Mouse (Mus musculus) adrenal gland (tissue): ENCODE results near the gene Eif2b3.

ENCODE experiments used
- intact Hi-C: fragments of 180-260 bp; cut with DNase I; formaldehyde crosslinking; loops from one replicate; pipeline ENCODE4 v1.15.1; 2025

The Eif2b3 gene

GRCm38 (mm10) chr4:117013596-117013995 lies 5.6 kb upstream of the Eif2b3 start:
- intact Hi-C loops, result no loop called here

- intact Hi-C loops, result no loop called here
These were observed 4.2 kb upstream of the Eif2b3 start for GRCm38 (mm10) chr4:117014901-117015415.

- intact Hi-C loops, result no loop called here
These were observed 1.5 kb upstream of the Eif2b3 start for GRCm38 (mm10) chr4:117017738-117018137.

GRCm38 (mm10) chr4:117018327-117018726 lies 875 bp upstream of the Eif2b3 start:
- intact Hi-C loops, result no loop called here

GRCm38 (mm10) chr4:117023469-117023868 lies 4.3 kb downstream of the Eif2b3 start:
- intact Hi-C loops, result no loop called here

GRCm38 (mm10) chr4:117031105-117031504 lies 11.9 kb downstream of the Eif2b3 start:
- intact Hi-C loops, result no loop called here

- intact Hi-C loops, result no loop called here
These were observed 20.9 kb downstream of the Eif2b3 start for GRCm38 (mm10) chr4:117039925-117040687.

GRCm38 (mm10) chr4:117040791-117041190 lies 21.6 kb downstream of the Eif2b3 start:
- intact Hi-C loops, result no loop called here

- intact Hi-C loops, result no loop called here
These were observed 22.1 kb downstream of the Eif2b3 start for GRCm38 (mm10) chr4:117041283-117041721.

- intact Hi-C loops, result no loop called here
These were observed 29.6 kb downstream of the Eif2b3 start for GRCm38 (mm10) chr4:117048836-117049235.

- intact Hi-C loops, result no loop called here
These were observed 30.3 kb downstream of the Eif2b3 start for GRCm38 (mm10) chr4:117049485-117049884.

- intact Hi-C loops, result no loop called here
These were observed 33.4 kb downstream of the Eif2b3 start for GRCm38 (mm10) chr4:117052626-117053025.

- intact Hi-C loops, result no loop called here
These were observed 34.8 kb downstream of the Eif2b3 start for GRCm38 (mm10) chr4:117053956-117054355.

GRCm38 (mm10) chr4:117056102-117056501 lies 36.9 kb downstream of the Eif2b3 start:
- intact Hi-C loops, result no loop called here

- intact Hi-C loops, result no loop called here
These were observed 37.3 kb downstream of the Eif2b3 start for GRCm38 (mm10) chr4:117056514-117056913.

GRCm38 (mm10) chr4:117058512-117058911 lies 39.3 kb downstream of the Eif2b3 start:
- intact Hi-C loops, result no loop called here

- intact Hi-C loops, result no loop called here
These were observed 43.6 kb downstream of the Eif2b3 start for GRCm38 (mm10) chr4:117062700-117063390.

GRCm38 (mm10) chr4:117068035-117068434 lies 48.8 kb downstream of the Eif2b3 start:
- intact Hi-C loops, result no loop called here

- intact Hi-C loops, result no loop called here
These were observed 50.4 kb downstream of the Eif2b3 start for GRCm38 (mm10) chr4:117069647-117070046.

GRCm38 (mm10) chr4:117070624-117071023 lies 51.4 kb downstream of the Eif2b3 start:
- intact Hi-C loops, result no loop called here

- intact Hi-C loops, result no loop called here
These were observed 52.0 kb downstream of the Eif2b3 start for GRCm38 (mm10) chr4:117071183-117071582.

- intact Hi-C loops, result no loop called here
These were observed 68.9 kb downstream of the Eif2b3 start for GRCm38 (mm10) chr4:117087948-117088640.
